Mouse (Mus musculus): Measurements from ENCODE around the gene Npb. TPM values are rescaled to one million over a fixed set of nuclear protein-coding genes. Genes with fewer than 3 reads are reported as not detected.

Npb gene
- polyA plus RNA-seq, 3 experiments from 2014 or later: 0.67 to 1.4 TPM; not detected in 1

DNA sequence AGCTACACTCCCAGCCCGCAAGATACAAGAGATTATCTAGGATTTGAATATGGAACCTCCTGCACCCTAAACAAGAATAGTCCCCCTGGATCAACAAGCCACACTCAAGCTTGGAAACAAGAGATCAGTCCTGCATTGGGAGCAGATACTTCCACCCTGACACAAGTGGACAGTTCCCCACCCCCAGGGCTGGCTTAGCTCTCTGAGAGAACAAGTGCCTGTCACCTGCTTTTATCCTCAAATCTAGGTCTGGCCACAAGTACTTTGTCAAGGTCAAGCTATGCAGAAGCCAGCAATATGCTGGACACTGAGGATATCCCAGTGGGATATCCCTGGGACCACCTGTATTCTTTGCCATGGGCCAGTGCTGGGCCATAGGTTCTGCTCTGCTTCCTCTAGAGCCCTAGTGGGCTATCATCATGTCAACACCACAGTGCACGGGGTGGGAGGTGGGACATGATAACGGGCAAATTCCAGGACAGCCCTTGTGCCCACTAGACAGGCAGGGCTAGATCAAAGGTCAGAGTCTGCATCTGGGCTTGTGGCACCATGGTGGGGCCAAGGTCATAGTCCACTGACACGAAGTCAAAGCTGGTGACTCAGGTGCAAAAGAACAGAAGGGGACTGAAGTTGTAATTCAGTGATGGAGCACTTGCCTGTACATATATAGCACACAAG lies 8.5 kb downstream of the Npb start:
- no peak for ATAC-seq

DNA sequence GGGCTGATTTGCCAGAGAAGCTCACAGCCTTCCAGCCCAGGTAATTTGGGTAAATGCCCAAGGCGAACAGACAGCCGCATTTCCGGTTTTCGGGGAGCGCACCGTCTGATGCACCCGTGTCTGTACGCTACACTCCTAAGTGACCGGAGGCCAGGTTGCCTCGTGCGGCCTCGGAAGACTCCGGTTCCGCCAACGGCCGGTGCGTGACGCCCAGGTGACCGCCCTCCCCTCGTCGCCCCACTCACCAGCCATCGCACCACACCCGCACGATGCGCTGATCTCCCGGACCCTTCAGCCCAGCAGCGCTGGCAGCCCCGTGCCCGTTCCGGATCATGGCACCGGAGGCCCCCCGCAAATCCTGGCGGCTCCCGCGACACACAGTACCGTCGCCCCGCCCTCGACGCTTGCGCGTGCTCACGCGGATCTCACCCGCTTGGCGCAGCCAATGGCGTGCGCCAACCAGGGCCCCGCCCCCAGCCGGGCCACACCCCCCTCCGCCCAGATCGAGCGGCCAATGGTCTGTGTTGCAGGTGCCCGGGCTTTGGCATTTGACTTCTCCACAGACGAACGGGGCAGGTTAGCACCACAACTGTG lies 9.3 kb downstream of the Npb start, which contains the start of gene Pcyt2:
Pcyt2 (minus strand) TSS at position 418 of the 594 bp plus-strand sequence.
- peak; percentile 94 for ATAC-seq

DNA sequence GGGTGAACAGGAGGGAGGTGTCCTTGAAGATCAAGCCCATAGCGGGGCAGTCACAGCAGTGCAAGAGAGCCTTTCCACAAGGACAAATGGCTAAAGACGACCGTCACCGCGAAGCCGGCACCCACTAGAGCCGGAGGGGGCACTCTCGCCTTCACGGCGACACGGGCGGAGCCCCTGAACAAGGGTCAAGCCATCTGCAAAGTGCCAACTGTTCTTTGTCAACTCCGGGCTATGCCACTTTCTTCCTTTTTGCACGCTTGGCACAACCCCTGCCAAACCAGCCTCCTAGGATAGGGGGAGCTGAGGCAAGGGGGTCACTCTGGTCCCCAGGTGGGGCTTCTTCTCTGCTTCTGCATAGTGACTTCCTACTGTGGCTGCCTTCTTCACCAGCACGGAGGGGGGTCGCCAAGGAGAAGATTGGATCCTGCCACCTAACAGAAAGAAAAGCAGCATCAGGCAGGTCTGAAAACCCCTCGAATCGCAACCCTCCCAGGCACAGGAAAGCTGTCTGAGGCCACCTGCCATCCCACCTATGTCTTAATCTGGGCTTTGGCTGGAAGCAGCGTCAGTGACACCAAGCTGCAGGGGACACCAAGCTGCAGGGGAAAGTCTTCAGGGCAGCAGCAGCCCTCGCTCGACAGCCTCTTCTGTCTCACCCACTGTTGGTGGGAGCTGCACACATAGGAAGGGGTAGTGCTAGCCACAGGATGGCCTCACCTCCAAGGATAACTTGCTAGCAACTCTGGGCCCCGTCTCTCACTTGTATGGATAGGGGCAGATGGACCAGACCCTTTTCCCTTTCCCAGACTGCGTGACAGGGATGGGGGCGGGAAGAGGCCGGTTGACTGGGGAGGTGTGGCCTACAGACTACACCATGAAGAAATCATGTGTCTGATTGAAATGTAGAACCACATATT lies 10.6 kb downstream of the Npb start:
- ATAC-seq: no peak

DNA sequence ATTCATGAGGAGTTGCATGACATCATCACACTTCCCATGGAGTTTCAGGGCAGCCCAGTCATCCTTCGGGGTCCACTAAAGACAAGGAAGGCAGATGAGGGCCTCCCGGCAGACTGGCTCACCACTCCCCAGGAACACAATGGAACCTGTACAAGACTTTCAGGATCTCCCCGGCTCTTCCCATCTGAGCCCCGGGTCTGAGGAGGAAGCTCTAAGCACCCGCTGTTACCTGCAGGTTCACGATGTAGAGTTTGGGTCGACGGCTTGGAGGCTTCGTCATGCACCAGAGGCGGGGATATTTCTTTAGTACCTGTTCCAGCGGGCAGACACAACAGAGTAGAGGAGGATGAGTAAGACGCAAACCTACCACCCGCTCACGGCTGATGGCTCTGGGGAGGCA lies 11.9 kb downstream of the Npb start:
- no peak for ATAC-seq

DNA sequence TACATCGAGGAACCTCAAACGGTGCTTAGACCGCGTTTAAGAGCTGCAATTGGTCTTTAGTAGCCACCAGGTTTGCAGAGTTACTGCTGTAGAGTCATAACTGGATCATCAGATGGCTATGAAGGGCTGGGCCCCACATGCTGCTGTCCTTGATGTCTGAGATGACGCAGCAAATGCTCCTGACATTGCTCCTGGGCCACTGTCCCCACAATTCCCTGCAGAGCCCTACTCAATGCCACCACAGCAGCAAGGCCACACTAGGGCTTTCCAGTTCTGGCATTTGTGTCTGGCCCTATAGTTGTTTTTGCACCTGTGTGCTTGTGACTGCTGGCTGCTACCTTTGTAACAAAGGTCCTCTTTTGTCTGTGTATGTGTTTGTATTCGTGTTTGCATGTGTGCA lies 14.5 kb downstream of the Npb start:
- no peak for ATAC-seq

DNA sequence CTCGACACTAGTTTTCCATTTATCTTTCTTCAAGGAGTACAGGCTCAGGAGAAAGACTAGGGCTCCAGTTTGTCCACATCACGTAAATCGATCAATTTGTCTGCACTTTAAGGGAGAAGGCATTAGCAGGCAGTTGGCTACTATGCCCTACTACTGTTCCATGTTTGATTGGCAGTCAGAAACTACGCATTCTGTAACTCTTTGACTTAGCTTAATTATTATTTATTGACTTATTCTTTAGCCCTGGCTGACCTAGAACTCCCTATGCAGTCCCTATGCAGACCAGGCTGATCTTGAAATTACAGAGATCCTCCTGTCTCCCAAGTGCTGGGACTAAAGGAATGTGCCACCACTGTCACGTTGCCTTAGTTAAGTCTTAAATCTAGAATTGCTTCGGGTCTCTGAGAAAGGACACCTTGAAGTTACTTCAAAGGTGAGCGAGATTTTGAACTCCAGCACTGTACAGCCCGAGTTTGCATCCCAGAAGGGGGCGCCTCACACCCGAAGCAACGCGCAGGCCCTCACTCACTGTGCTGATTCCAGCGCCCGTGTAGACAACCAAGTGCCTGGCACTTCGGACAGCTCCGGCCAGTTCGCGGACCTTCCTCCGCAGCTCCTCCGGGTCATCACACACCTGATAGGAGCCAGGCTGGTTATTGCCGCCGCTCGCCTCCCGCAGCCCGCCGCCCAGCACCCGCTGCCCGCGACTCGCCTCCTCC lies 15.8 kb downstream of the Npb start:
- peak; percentile 30 for ATAC-seq

DNA sequence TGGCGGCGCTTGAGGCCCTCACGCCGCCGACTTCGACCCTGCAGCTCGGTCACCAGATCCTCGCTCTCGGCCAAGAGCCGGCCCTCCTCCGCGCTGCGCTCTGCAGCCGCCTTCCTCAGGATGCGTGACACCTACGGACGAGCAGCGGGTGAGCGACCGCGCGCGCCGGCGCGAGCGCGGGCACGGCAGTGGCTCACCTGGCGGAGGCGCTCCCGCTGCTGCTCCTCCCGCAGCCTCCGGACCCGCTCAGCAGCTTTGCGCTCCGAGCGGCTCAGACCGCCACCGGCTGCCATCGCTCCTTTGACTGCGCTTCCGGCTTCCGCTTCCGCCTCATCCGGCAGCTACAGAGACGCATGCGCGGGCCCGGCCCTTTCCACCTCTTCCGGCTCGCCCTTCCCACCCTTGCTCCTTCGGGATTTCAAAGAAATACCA lies 16.4 kb downstream of the Npb start:
- ATAC-seq: peak; percentile 70

DNA sequence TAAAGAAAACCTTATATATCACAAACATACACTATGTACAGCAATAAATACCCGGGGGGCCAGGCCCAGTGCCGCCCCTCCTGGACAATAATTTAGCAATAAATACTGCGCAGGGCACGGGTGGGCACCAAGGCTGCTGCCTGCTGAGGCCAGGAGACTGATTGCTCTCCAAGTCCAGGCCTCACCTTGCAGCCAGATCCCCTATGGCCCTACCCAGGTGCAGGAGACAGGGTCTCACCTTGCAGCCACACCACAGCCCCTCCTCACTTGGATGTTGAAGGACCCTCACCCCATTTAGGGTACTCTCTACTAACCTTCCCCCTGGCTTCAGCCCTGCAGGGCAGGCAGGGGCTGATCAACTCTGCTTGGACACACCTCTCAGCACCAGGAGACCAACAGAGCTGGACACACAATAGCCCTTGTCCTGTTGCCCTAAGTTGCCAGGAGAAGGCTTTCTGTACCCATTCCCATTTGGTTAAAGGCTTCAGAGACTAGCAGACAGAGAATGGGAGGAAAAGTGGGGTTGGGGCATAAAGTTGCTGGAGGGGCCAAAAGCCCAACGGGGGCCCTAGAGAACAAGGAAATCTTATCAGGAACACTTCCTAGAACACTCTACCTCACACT lies 17.0 kb downstream of the Npb start, which contains the start of gene Sirt7:
Sirt7 (minus strand) TSS at position 89 of the 624 bp plus-strand sequence.
- ATAC-seq: no peak

DNA sequence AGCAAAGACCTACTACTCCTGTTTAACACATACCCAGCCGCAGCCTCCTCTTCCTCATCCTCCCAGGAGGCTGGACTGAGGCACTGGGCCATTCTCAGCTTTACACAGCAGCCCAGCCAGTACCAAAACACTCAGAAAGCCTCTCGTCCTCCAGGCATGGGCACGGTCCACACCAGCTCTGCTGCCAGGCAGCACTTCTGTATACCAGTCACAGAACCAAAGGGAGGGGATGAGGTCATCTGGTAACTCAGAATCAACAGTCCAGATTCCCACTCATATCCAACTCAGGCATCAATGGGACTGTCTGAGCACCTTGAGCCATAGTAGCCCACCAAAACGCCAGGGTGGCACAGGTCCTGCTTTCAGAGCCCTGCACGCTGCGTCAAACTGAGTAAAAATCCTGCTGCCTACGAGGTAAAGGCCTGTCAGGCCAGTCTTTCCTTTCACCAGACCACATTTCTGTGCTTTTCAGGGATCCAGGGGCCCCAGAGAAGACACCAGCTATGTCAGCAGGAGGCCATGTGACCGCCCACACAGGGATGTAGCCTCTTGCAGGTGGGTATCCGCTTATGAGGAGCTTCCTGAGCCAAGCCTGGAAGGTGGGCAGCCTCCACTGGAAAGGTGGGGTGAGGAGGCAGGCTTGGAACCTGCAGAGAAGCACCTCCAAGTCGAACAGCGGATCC lies 18.6 kb downstream of the Npb start:
- no peak for ATAC-seq

DNA sequence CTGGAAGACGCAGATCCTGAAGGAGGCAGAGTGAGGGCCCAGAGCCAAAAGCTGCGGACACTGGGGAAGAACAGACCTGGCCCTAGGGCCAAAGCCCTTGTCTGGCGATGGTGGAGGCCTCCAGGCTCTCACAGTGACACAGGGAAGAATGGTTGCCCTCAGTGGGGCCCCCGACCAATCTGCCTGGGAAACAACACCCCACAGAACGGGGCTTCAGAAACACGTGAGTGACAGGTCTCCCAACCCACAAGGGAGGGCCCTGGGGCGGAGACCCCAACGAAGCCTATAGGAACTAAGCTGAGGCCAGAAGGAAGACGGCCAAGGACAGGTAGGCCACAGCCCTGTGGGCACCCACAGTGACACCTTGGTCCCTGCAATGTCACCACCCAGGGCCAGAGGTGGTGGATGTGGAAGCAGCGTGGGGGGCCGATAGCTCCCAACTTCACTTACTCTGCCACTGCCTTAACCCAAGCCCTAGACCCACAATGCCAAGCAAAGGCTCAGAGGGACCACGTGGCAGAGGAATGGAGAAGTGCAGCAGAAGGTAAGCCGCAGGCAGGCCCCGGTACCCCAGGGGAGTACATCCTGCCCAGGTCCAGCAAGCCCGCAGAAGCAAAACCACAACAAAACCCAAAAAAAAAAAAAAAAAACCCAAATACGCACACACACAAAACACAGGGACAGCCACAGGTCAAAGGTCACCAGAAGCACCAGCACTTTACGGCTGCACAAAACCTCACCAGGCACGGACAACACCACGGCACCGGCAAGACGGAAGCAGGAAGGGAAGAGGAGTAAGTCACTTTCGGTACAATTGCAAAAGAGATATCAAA lies 19.4 kb downstream of the Npb start:
- ATAC-seq: peak; percentile 43

DNA sequence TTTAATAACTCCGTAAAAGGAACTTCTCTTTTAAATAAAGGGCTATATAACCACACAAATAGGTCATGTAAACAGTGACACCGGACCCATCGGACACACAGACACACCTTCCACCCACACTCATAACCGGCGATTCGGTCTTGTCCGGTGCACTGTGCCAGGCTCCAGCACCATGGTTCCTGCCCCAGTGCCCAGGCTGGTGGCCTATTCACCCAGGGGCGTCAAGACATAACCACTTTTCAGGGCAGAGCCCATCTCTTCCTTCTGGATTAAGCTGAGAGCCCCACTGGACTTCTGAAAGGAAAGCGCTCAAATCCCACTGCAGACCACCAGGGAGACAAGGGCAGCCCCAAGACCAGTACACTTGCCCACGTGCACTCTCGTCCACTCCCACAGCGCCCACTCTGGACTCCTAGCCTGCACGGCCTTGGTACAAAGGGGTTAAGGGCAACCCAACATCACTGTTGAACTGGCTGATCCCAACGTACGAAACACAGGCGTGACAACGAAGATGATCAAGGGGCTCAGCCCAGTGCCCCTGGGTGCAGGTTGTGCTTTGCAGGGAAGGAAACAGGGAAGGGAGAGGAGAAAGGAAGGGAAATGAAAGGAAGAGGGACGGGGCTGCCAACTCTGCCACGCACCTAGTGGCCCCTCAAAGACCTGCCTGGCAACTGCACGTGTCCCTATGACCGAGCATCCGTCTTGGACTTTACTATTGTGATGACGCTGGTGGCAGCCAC lies 20.5 kb downstream of the Npb start:
- no peak for ATAC-seq

DNA sequence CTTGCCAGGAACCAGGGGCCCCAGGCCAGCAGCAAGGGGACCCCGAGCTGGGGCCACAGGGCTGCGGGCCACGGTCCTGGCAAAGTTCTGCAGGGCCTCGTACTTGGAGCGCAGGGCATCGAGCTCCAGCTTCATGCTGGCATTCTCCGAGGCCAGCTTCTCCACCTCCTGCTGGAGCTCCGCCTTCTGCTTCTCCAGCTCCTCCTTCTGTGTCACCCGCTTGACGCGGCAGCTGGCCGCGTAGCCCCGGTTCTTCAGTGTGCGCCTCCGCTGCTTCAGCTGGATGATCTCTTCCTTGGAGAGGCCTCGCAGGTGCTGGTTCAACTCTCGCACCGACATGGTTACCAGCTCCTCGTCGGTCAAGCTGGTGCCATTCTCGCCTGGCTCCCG lies 21.1 kb downstream of the Npb start:
- ATAC-seq: peak; percentile 18

DNA sequence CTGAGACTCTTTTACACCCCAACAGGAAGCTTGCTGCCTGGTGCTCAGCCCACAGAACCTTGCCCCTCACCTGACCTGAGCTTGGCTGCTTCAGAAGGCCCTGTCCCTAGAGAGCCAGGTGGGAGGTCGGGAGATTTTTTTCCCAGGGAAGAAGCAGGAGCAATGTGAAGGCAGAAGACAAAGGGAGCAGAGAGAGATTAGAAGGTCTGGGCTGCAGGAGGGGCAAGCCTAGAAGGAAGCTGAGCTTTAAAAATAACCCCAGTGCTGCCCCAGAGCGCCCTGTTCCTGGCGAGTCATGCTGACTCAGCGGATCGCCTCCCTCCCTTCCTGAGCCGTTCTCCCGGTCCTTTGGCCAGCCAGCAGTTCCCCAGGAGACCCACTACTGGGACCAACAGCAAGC lies 21.6 kb downstream of the Npb start:
- no peak for ATAC-seq

DNA sequence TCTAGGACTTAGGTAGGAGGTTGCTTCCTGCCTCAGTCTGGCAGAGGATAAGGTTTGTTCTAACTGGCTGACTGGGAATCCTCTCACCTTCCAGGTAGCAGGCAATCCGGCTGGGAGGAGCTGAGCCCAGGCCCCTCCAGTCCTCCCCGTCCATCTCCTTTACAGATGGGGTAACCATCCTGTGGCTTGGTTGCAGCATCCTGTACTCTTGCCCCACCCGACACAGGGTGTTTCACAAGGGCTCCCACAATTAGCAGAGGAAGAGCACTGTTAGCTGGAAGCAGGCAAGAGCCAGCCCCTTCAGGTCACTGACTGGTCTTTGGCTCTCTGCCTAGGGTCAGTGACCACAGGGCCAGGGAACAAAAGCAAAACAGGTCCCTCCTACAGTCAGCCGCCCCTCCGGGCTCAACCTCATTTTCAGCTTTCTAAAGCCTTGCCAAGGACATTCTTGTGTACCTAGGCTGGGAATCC lies 22.2 kb downstream of the Npb start:
- no peak for ATAC-seq

DNA sequence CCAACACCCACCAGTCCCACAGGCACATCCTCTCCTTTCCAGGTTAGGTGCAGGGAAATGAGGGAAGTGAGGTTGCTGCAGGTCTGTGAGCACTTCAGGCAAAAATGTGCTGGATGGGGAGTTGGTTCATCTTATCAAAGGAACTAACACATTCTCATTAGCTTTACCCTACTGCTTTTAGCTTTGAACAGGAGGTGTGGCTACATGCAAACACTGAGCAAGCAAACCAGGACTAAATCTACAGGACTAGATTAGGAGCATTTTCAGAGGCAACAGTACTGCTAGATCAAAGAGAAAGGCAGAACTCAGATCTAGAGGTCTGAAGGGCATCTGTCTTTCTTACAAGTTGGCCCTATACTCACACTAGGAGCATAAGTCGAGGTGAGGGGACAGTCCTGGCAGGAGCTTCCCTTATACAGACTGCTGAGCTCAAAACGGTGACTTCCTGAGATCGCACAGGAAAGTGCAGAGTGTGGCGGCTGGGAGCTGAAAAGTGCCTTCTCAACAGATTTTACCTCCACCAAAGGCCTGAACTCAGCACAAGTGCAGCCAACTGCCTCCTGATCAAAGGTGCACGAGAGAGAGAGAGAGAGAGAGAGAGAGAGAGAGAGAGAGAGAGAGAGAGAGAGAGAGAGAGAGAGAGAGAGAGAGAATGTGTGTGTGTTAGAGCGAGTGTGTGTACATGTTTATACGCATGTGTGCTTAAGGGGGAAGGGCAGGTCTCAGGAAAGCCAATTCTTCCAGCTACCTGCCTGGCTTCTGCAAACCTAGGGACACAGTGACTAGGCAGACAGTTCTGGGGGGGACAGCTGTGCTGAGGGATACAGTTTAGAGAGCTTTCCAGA lies 22.8 kb downstream of the Npb start:
- peak; percentile 52 for ATAC-seq

DNA sequence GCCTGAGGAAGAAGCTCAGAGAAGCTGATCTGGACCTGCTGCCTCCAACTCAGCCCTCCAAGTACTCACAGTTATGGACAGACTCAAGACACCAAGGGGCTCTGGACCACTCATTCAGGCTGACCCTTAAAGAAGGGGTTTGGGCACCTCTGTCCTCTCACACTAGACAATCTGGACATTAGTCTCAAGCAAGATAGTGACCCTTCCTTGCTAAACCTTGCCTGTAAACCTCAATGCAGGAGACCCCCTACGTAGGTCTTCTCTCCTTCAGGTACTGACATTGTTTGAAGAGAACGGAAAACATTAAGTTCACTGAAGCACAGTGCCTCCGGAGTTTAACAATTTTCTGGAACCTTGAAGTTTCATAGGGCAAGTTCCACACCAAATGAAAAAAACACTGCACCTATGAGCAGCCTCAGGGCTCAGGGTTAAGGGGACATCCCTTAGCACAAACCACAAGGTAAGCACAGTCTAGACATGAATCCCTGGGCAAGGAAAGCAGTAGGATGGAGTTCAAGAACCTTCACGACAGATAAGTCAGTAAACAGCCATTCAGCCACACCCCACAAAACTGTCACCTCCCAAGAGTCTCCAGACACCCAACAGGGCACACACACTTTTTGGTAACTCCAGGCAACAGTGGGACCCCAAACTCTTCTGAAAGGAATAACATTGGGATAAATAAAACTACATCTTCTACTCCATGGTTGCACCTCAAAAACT lies 23.6 kb downstream of the Npb start:
- no peak for ATAC-seq

DNA sequence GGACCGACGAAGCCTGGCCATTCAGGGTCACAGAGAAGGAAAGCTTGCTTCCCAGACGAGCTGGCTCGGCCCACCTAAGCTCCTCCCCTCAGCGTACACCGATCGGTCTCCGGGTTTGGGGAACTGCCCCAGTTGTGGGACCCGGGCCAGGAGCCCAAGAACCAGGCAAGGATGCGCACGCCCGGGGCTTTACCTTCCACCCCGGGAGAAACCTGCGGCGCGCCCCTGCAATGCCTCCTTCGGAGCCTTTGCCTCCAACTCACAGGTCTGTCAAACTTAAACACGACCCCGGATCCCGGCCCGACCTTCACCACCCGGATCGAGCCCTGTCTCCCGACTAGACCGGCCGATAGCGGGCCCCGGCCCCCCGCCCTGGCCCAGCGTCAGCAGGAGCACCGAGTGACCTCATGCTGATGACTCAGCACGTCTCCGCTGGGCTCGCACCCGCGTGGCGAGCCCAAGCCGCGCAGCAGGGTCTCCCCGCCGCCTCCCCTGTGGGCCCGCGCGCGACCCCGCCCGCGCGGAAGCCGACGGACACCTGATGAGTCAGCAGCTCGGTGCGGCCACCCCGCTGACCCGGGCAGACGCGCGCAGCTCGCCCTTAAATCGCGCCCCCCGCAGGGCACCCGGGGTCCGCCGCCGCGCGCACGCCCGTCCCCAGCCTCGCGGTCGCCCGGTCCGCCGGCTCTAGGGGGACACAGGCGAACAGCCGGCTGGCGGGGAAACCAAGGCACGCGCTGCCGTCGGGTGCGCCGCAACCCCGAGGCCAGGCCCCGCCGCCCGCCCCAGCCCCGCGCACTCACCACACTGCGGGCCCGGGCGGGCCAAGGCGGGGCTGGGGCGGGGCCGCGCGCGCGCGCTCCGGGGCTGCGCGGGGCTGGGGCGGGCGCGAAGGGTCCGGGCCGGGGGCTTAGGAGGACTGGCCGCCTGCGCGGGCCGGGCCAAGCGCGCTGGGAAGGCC lies 24.6 kb downstream of the Npb start:
- ATAC-seq: no peak

Data from inflammation-experienced regulatory T-cells, adult 6 months (primary cell).